Mouse (Mus musculus) brown adipose tissue, adult 24 weeks (tissue): Measurements from ENCODE around the gene Slco2a1. TPM values are rescaled to one million over a fixed set of nuclear protein-coding genes. Genes with fewer than 3 reads are reported as not detected.

Experiments used
- H3K27ac ChIP-seq: fragments of 200-500 bp; replicated peaks from 2 replicates; pipeline ENCODE4 v1.5.1; 2012; ENCODE audit warnings: low read depth, mild to moderate bottlenecking, low read length
- H3K4me1 ChIP-seq: fragments of 200-500 bp; 2 replicates; pipeline ENCODE4 v1.6.1; 2012; ENCODE audit warnings: low read length, mixed read lengths; ENCODE audit not compliant: control insufficient read depth, insufficient read depth, insufficient read length
- H3K4me3 ChIP-seq: fragments of 200-500 bp; 2 replicates; pipeline ENCODE4 v1.5.1; 2012; ENCODE audit warnings: low read depth, mild to moderate bottlenecking, low read length, moderate library complexity; ENCODE audit not compliant: insufficient read depth
- polyA plus RNA-seq: library from polyadenylated mRNA; stranded (reverse); fragments of >200 nt; gene quantifications from 2 replicates; pipeline ENCODE4 v1.2.4, GENCODE M21; 2012; ENCODE audit not compliant: missing spikeins, insufficient read depth, insufficient read length

Slco2a1 gene
- polyA plus RNA-seq, 1 experiment: 1.2 TPM

GRCm38 (mm10) chr9:103072926-103073515, 84.5 kb downstream of the Slco2a1 start:
- Histone ChIP-seq H3K4me1 (no peaks in the 10 kb centered on the region), H3K4me3 (no peak overlapping the region), H3K27ac (no peak overlapping the region)

DNA sequence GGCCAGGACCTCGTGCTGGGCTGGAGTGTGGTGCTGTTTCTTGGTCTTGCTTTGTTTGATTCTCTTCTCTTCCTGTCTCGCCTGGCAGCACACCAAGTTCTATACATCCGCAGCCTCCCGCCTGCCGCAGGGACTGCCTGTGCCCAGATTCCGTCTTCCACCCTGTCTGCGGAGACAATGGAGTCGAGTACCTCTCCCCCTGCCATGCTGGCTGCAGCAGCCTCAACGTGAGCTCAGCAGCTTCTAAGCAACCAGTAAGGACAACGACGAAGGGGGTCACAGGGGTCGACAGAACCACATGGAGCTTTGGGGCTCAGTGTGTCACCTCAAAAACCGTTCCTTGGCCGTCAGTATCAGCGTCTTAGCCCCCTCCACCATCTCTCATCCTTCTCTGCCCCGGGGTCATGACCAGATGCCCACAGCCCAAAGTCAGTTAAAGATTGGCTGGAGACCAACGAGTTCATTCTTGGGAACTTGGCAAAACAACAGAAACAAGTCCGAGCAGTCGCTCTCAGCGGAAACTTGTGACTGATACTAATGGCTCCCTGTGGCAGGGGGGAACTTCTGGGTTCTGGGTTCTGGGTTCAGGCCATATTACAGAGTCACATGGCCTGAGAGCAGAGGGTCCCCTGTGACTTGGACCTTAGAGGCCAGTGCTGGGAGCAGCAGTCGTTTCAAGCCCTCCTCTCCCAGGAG, 88.5 kb downstream of the Slco2a1 start:
- Histone ChIP-seq H3K4me3 (no peak overlapping the region), H3K27ac (no peak overlapping the region), H3K4me1 (no peaks in the 10 kb centered on the region)

- Histone ChIP-seq H3K4me1 (no peaks in the 10 kb centered on the region), H3K4me3 (no peak overlapping the region), H3K27ac (no peak overlapping the region)
Observed at GRCm38 (mm10) chr9:103078194-103078691, 89.7 kb downstream of the Slco2a1 start.

DNA sequence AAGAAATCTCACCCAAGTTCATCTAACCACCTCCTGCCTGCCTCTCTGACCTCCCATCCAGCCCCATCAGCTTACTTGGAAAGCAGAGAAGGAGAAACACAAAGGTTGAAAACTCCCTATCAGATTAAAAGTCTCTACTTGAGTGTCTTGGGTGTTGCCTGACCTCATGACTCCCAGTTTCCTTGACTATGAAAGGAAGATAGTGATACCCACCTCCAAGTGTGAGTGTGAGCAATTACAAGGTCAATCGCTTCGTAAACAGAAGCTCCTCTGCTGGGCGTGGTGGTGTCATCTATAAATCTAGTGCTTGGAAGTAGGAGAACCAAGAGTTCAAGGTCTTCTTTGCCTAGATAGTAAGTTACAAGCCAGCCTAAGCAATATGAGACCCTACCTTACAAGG, 91.7 kb downstream of the Slco2a1 start:
- H3K4me1 ChIP-seq: no peaks in the 10 kb centered on the region
- H3K27ac ChIP-seq: no peak overlapping the region
- H3K4me3 ChIP-seq: no peak overlapping the region

DNA sequence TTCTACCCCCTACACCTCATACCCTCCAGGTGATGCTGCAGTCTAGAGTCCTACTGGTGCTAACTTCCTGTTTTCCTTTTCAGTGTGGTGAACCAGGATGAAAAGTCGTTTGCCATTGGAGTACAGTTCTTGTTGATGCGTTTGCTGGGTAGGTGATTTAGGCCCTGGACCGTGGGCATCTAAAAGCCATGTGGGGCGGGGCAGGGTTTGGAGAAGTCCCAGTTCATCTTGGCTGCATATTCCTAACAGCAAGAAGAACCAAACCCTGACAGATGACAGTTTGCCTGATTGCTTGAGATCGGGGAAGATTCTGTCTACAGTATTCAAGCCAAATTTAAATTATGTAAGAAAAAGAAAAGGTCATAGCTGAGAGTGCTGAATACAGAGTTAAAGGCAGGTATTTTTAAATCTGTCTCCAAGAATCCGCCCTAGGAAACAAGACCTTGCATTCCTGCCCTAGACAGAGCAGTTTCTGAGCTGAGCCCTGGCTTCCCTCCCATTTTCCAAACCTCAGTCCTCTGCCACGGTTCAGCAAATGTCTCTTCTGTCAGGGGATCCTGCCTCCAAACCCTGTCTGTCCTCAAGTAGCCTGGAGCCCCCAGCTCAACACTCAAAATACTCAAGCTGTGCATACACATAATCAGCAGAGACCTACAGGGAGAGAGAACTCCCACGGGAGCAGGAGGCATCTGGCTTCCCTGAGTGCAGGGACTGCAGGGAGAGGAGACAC, 93.9 kb downstream of the Slco2a1 start:
- Histone ChIP-seq H3K4me1 (no peaks in the 10 kb centered on the region), H3K27ac (no peak overlapping the region), H3K4me3 (no peak overlapping the region)

DNA sequence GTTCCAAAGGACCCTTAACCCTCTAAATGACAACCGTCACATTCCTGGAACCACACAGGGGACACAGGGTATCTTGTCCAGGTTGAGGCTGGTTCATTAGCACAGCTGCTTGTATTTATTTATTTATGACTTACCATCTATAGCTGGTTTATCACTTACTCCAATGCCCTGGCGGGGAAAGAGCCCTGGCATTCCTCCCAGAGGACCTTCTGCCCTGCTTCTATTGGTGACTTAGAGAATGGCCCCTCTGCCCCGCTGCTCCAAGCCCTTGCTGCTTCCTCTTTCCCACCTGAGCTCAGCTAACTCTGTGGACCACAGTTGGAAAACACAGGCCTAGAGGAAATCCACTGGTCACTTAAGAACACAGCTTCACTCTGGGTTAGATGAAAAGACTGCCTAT, 94.9 kb downstream of the Slco2a1 start:
- Histone ChIP-seq H3K4me3 (no peak overlapping the region), H3K4me1 (no peaks in the 10 kb centered on the region), H3K27ac (no peak overlapping the region)

DNA sequence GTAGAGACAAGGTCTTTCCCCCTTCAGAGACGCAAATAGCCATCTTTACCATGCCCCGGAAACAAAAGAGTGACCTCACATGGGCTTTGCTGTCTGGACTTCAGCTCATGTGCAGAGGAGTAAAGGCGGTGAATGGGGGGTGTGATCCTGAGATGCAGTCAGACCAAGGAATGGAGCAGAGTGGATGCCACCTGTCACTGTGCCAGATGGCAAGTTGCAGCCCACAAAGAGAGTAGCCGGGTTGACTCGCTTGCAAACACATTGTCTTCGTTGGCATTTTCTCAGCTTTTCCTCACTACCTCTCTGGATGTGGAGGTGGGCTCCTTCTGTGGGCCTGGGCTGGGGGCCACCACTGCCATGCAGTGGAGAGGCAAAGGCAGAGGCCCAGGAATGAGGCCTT, 98.2 kb downstream of the Slco2a1 start:
- Histone ChIP-seq H3K4me3 (no peak overlapping the region), H3K4me1 (no peaks in the 10 kb centered on the region)

DNA sequence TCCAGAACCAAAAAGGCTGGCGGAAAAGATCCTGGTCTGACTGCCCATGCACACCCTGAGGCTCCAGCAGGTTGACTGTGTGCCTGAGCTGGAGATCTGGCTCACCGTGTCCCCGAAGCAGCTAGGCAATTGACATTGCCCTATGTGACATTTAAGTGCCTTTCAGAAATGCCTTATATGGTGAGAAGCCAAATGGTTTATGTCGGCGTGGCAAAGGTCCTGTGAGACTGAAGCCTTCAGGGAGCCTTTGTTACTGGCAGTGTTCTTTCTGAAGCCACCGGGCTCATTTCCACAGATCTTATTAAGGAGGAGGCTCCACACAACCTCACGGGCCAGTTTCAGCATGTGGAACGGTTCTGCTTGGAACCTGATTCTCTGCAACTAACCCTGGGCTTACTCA, 98.8 kb downstream of the Slco2a1 start:
- no peak overlapping the region for H3K27ac ChIP-seq

More for the DNA sequence above, 98.2 kb downstream of the Slco2a1 start:
- H3K27ac ChIP-seq: no peak overlapping the region

GRCm38 (mm10) chr9:103088661-103089060, 100.1 kb downstream of the Slco2a1 start:
- H3K4me1 ChIP-seq: no peaks in the 10 kb centered on the region
- no peak overlapping the region for H3K4me3 ChIP-seq
- H3K27ac ChIP-seq: no peak overlapping the region

More for the DNA sequence above, 98.8 kb downstream of the Slco2a1 start:
- Histone ChIP-seq H3K4me3 (no peak overlapping the region), H3K4me1 (no peaks in the 10 kb centered on the region)

DNA sequence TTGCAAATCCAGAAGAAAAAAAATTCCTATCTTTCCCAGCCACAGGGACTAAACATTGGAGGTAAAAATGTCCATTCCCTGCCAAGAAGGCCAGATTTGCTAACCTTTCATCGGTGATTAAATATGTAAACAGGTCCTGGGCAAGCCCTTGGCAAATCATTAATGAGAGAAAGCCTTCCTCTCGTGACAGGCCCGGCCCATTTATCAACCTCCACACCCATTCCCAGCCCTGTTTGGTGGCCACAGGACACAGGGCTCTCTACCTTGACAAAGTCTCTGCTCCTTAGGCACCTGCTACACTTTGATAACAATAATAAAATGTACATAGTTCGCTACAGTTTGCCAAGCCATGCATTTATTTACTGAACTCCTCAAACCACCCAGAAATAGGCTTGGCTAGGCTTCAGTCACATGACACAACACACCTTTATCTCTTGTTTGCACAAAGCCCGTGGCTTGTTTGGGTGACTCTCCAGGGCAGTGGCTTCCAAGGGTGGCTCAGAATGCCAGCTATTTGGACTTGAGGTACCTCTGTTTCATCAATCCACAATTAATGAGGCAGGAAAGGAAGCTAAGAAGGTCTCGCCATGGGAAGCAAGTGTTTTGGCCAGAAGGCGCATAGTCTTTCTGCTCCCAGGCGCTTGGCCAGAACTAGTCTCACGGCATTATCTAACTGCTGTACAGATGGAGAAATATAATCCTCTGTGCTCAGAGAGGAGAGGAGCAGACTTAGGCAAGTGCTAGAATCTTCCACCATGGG, 101.8 kb downstream of the Slco2a1 start:
- Histone ChIP-seq H3K4me3 (no peak overlapping the region), H3K4me1 (no peaks in the 10 kb centered on the region), H3K27ac (no peak overlapping the region)

DNA sequence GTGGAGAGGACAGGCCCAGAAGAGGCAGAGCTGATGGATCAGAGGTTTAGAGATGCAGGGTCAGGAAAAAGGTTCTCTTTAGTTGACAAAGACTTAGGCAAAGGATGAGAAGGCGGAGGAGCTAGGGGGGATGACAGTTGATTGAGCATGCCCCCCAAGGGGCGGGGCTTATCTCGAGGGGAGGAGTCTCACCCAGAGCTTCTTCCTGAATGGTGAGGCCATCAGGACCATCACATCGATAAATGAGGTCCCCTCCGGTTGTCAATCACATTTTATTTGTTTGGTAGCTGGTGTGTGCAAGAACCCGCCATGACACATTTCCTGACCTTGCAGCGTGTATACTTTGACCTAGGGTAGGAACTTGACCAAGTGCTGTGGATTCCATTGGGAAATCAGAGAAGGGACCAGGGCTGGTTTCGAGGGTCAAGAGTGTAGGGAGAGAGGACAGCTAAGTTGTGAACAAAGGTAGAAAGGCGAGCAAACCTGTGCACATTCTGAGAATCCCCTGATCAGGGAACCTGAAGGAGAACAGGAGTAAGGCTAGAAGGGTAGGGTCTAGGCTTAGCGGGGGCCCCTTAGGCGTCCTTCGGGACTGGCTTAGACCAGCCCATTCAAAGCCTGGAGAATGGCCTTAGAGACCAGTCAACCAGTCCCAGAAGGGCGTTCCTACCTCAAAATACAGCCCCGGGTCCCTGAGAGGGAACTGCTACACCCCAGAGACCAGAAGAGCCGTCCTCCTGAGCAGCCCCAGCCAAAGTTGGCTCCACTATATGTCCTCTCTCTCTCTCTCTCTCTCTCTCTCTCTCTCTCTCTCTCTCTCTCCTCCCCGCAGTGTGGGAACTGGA, 102.7 kb downstream of the Slco2a1 start:
- no peak overlapping the region for H3K27ac ChIP-seq
- no peak overlapping the region for H3K4me3 ChIP-seq
- H3K4me1 ChIP-seq: no peaks in the 10 kb centered on the region

DNA sequence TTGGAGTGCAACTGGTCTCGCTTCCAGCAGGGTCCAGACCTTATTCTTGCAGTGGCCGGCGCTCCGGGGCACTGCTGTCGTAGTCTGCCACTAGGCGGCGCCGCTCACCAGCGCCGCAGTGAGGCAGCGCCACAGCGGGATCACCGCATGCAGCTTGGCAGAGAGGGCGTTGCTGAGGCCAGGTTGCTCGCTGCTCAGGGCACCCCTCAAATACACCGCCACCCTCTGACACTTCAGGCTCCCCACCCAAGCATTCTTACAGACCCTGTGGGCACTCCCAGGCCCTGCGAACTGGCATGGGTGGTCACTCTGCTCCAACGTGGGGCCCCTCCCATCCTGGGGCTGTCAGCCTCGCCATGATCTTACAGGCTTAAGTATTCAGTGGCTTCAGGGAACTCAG, 103.7 kb downstream of the Slco2a1 start:
- peak overlapping the region; percentile 44 for H3K4me3 ChIP-seq
- no peak overlapping the region for H3K27ac ChIP-seq
- H3K4me1 ChIP-seq: no peaks in the 10 kb centered on the region

DNA sequence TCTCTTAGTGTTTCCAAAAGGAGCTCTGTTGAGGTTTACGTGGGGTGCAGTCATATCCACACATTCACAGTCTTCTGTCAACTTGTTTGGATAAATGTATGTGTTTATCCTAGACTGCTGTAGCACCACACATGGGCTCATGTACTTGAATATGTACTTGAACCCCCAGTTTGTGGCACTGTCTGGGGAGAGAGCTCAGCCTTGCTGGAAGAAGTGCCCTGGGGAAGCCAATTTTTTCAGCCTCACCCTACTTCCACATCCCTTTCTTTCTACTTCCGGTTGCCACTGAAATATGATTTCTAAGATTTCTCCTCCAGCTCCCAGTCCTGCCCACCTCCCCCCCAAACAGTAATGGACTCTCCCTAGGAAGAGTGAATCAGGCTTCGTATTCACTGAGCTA, 105.2 kb downstream of the Slco2a1 start:
- H3K4me3 ChIP-seq: no peak overlapping the region
- no peak overlapping the region for H3K27ac ChIP-seq
- H3K4me1 ChIP-seq: no peaks in the 10 kb centered on the region

GRCm38 (mm10) chr9:103108341-103108798, 119.9 kb downstream of the Slco2a1 start:
- H3K4me3 ChIP-seq: peak overlapping the region; percentile 64
- peak overlapping the region; percentile 94 for H3K27ac ChIP-seq
- peaks cover 14% of the 10 kb centered on the region for H3K4me1 ChIP-seq
